ENCODE assay signal across 9 mouse cellular contexts in genomic region chr14:25629866-25630606, GRCm38 (mm10).
A peak's percentile ranks its signal among the peaks of the same experiment; 100 is the strongest.
DNase-seq lines count a peak whose midpoint lies in the region; ATAC-seq and TF ChIP-seq lines count a peak whose summit lies in the region.
"Had no signal": no experiment of that assay in that cellular context is flagged by ENCODE, and none has a peak within 500 bp of the region (broad histone marks: within the 10 kb centered on the region; RNA-seq: fewer than 3 reads in every experiment).

No protein-coding gene starts in this region.

- no peaks in the 10 kb centered on the region for H3K27me3 ChIP-seq in hindbrain, embryonic 13.5 days
- no peaks in the 10 kb centered on the region for H3K27me3 ChIP-seq in hindbrain, embryonic 12.5 days
- no peaks in the 10 kb centered on the region for H3K27me3 ChIP-seq in heart, postnatal 0 days (ENCODE audit: control insufficient read depth, insufficient read depth, low read length)
- no peaks in the 10 kb centered on the region for H3K27me3 ChIP-seq in stomach, postnatal 0 days (ENCODE audit: control insufficient read depth, insufficient read depth, low read length)
- H3K27me3 ChIP-seq in liver, embryonic 11.5 days (replicated peaks; ENCODE audit: control insufficient read depth, insufficient read depth, low read length) = no peaks in the 10 kb centered on the region

- 90% methylated on average over 12 of the region's 12 CpGs for WGBS in hindbrain, embryonic 13.5 days
- 90% methylated on average over 12 of the region's 12 CpGs for WGBS in hindbrain, embryonic 12.5 days
- 42% methylated on average over 12 of the region's 12 CpGs for WGBS in heart, postnatal 0 days
- 71% methylated on average over 12 of the region's 12 CpGs for WGBS in stomach, postnatal 0 days
- 82% methylated on average over 12 of the region's 12 CpGs for WGBS in liver, embryonic 11.5 days

- H3K36me3 ChIP-seq in hindbrain, embryonic 13.5 days = peaks cover 23% of the 10 kb centered on the region
- peaks cover 33% of the 10 kb centered on the region for H3K36me3 ChIP-seq in hindbrain, embryonic 12.5 days
- H3K36me3 ChIP-seq in heart, postnatal 0 days (replicated peaks; ENCODE audit: control insufficient read depth, insufficient read depth, low read length) = no peaks in the 10 kb centered on the region
- no peaks in the 10 kb centered on the region for H3K36me3 ChIP-seq in stomach, postnatal 0 days (ENCODE audit: control insufficient read depth, insufficient read depth, low read length)
- H3K36me3 ChIP-seq in liver, embryonic 11.5 days (ENCODE audit: control insufficient read depth, insufficient read depth, low read length) = peaks cover 2% of the 10 kb centered on the region; the same call in 1 of the 2 replicates

- H3K27ac ChIP-seq in hindbrain, embryonic 13.5 days = peak overlapping the region; percentile 49
- H3K27ac ChIP-seq in hindbrain, embryonic 12.5 days = no peak overlapping the region; the same call in 1 of the 2 replicates
- H3K27ac ChIP-seq in heart, postnatal 0 days (ENCODE audit: low read depth) = peak overlapping the region; percentile 87
- H3K27ac ChIP-seq in stomach, postnatal 0 days (replicated peaks) = peak overlapping the region; percentile 71
- no peak overlapping the region for H3K27ac ChIP-seq in liver, embryonic 11.5 days (ENCODE audit: low read depth, low read length)

- ATAC-seq in hindbrain, embryonic 13.5 days (ENCODE audit: low FRiP score) = no peak
- no peak for ATAC-seq in hindbrain, embryonic 12.5 days (ENCODE audit: low FRiP score)
- ATAC-seq in heart, postnatal 0 days (ENCODE audit: insufficient read depth, low read depth) = peak; percentile 91
- ATAC-seq in stomach, postnatal 0 days (ENCODE audit: low FRiP score, low TSS enrichment) = peak; percentile 36; the same call in 1 of the 2 replicates
- no peak for ATAC-seq in liver, embryonic 11.5 days (replicated peaks; ENCODE audit: low FRiP score)
- ATAC-seq: lung, postnatal 0 days had no signal

- peak; percentile 63 for DNase-seq in right cerebral cortex, adult 18-20 months
- DNase-seq in right cerebral cortex, postnatal 14 days = no peak
- peak; percentile 91 for DNase-seq in heart, postnatal 0 days (ENCODE audit: low spot score)
- no peak for DNase-seq in stomach, postnatal 0 days (ENCODE audit: low spot score)
- DNase-seq in kidney, postnatal 36 days = no peak
- no peak for DNase-seq in liver, embryonic 11.5 days (ENCODE audit: low spot score)

- no peak overlapping the region for H3K9ac ChIP-seq in hindbrain, embryonic 13.5 days
- H3K9ac ChIP-seq in hindbrain, embryonic 12.5 days = no peak overlapping the region
- H3K9ac ChIP-seq in heart, postnatal 0 days (replicated peaks; ENCODE audit: low read depth, low read length) = 0 out of 2 replicates have a peak overlapping the region, but pooled peaks have one; percentile 6
- H3K9ac ChIP-seq in stomach, postnatal 0 days (ENCODE audit: low read length) = no peak overlapping the region
- no peak overlapping the region for H3K9ac ChIP-seq in liver, embryonic 11.5 days (ENCODE audit: low read depth, low read length)

- TF ChIP-seq CTCF in heart, postnatal 0 days (IDR thresholded peaks at IDR 0.05; ENCODE audit: low read depth) = no peak
- TF ChIP-seq CTCF in stomach, postnatal 0 days (IDR thresholded peaks at IDR 0.05; ENCODE audit: low read depth) = no peak

- no peak for TF ChIP-seq EP300 in heart, postnatal 0 days (IDR thresholded peaks at IDR 0.05; ENCODE audit: low read depth)
- TF ChIP-seq EP300 in stomach, postnatal 0 days (optimal IDR thresholded peaks at IDR 0.05) = no peak

- H3K4me3 ChIP-seq in hindbrain, embryonic 13.5 days = no peak overlapping the region
- H3K4me3 ChIP-seq in hindbrain, embryonic 12.5 days = no peak overlapping the region
- no peak overlapping the region for H3K4me3 ChIP-seq in heart, postnatal 0 days (ENCODE audit: low read depth, low read length)
- H3K4me3 ChIP-seq in stomach, postnatal 0 days (ENCODE audit: low read depth, low read length) = no peak overlapping the region
- H3K4me3 ChIP-seq in liver, embryonic 11.5 days (ENCODE audit: low read depth, low read length) = no peak overlapping the region

- H3K9me3 ChIP-seq in hindbrain, embryonic 13.5 days = no peaks in the 10 kb centered on the region
- no peaks in the 10 kb centered on the region for H3K9me3 ChIP-seq in hindbrain, embryonic 12.5 days (replicated peaks)
- no peaks in the 10 kb centered on the region for H3K9me3 ChIP-seq in heart, postnatal 0 days (replicated peaks; ENCODE audit: control insufficient read depth, low read length)
- H3K9me3 ChIP-seq in stomach, postnatal 0 days (ENCODE audit: control insufficient read depth, low read length) = no peaks in the 10 kb centered on the region
- H3K9me3 ChIP-seq in liver, embryonic 11.5 days (ENCODE audit: control insufficient read depth, low read length) = no peaks in the 10 kb centered on the region

- peaks cover 96% of the 10 kb centered on the region for H3K4me1 ChIP-seq in hindbrain, embryonic 13.5 days (replicated peaks)
- peaks cover 59% of the 10 kb centered on the region for H3K4me1 ChIP-seq in hindbrain, embryonic 12.5 days
- peaks cover 90% of the 10 kb centered on the region for H3K4me1 ChIP-seq in heart, postnatal 0 days (ENCODE audit: control insufficient read depth, insufficient read depth)
- H3K4me1 ChIP-seq in stomach, postnatal 0 days (replicated peaks; ENCODE audit: control insufficient read depth, insufficient read depth) = 0 out of 2 replicates have a peak, but pooled peaks cover 2% of the 10 kb centered on the region
- peaks cover 21% of the 10 kb centered on the region for H3K4me1 ChIP-seq in liver, embryonic 11.5 days (replicated peaks; ENCODE audit: control insufficient read depth, insufficient read depth, low read length)

- H3K4me2 ChIP-seq in hindbrain, embryonic 13.5 days = no peak overlapping the region
- no peak overlapping the region for H3K4me2 ChIP-seq in hindbrain, embryonic 12.5 days (replicated peaks)
- no peak overlapping the region for H3K4me2 ChIP-seq in heart, postnatal 0 days (ENCODE audit: low read depth, low read length)
- no peak overlapping the region for H3K4me2 ChIP-seq in stomach, postnatal 0 days (replicated peaks; ENCODE audit: low read depth)
- no peak overlapping the region for H3K4me2 ChIP-seq in liver, embryonic 11.5 days

Comparison
In these comparisons a context has a peak if more than half of its experiments do, and no peak if none do; other contexts are left out.
1. H3K27ac ChIP-seq: peak in hindbrain, embryonic 13.5 days (single experiment), heart, postnatal 0 days (single experiment) and stomach, postnatal 0 days (single experiment); none in hindbrain, embryonic 12.5 days (single experiment) and liver, embryonic 11.5 days (single experiment).
2. DNase-seq: peak in right cerebral cortex, adult 18-20 months (single experiment) and heart, postnatal 0 days (single experiment); none in right cerebral cortex, postnatal 14 days (single experiment), stomach, postnatal 0 days (single experiment), kidney, postnatal 36 days (0 of 2) and liver, embryonic 11.5 days (single experiment).
3. ATAC-seq: peak in heart, postnatal 0 days (single experiment) and stomach, postnatal 0 days (single experiment); none in hindbrain, embryonic 13.5 days (single experiment), hindbrain, embryonic 12.5 days (single experiment) and liver, embryonic 11.5 days (single experiment).